Comparison of ENCODE assay signal across 10 mouse cellular contexts in genomic region chr3:34640690-34641600, GRCm38 (mm10). TPM values are rescaled to one million over a fixed set of nuclear protein-coding genes. Genes with fewer than 3 reads are reported as not detected.
DNase-seq lines count a peak whose midpoint lies in the region; ATAC-seq lines count a peak whose summit lies in the region.
"Had no signal": no experiment of that assay in that cellular context is flagged by ENCODE, and none has a peak within 500 bp of the region (broad histone marks: within the 10 kb centered on the region; RNA-seq: fewer than 3 reads in every experiment).

No protein-coding gene starts in this region.

- peaks cover 90% of the 10 kb centered on the region for H3K27me3 ChIP-seq in heart, embryonic 16.5 days (ENCODE audit: control insufficient read depth, insufficient read depth, low read length)
- peaks cover 13% of the 10 kb centered on the region; the same call in 1 of the 2 replicates for H3K27me3 ChIP-seq in hindbrain, embryonic 11.5 days (ENCODE audit: control insufficient read depth, insufficient read depth, low read length)

- WGBS in heart, embryonic 16.5 days, result 5% methylated on average over 33 of the region's 33 CpGs
- 7% methylated on average over 33 of the region's 33 CpGs for WGBS in hindbrain, embryonic 11.5 days

- no peak for ATAC-seq in heart, embryonic 16.5 days (replicated peaks; ENCODE audit: extremely low read depth, insufficient read depth, low FRiP score)
- ATAC-seq in hindbrain, embryonic 11.5 days (ENCODE audit: low FRiP score), result no peak
- ATAC-seq: Patski had no signal

- H3K9me3 ChIP-seq in heart, embryonic 16.5 days (replicated peaks; ENCODE audit: control insufficient read depth, low read length), result no peaks in the 10 kb centered on the region
- H3K9me3 ChIP-seq in hindbrain, embryonic 11.5 days (ENCODE audit: control insufficient read depth, low read length), result no peaks in the 10 kb centered on the region
- H3K9me3 ChIP-seq: heart, embryonic 13.5 days had no signal

- peak overlapping the region; percentile 26; the same call in 1 of the 2 replicates for H3K4me2 ChIP-seq in heart, embryonic 16.5 days (ENCODE audit: low read depth, low read length)
- no peak overlapping the region for H3K4me2 ChIP-seq in hindbrain, embryonic 11.5 days (replicated peaks; ENCODE audit: low read depth, low read length)

- no peak for DNase-seq in heart, adult 18-20 months
- peak; percentile 46 for DNase-seq in urinary bladder, postnatal 14 days (ENCODE audit: low spot score)
- no peak for DNase-seq in urinary bladder, postnatal 4 days (ENCODE audit: low spot score in 2 of 2)
- DNase-seq in hindbrain, embryonic 11.5 days (ENCODE audit: low spot score), result peak; percentile 92
- peak; percentile 87 for DNase-seq in neural tube, embryonic 10.5 days (ENCODE audit: extremely low spot score, low spot score)
- DNase-seq in urinary bladder, adult 18-20 months (ENCODE audit: low spot score in 2 of 2), result no peak
- DNase-seq in kidney, adult 9 months, result no peak

- H3K27ac ChIP-seq in heart, embryonic 16.5 days (ENCODE audit: low read length), result no peak overlapping the region
- H3K27ac ChIP-seq in hindbrain, embryonic 11.5 days (ENCODE audit: low read depth, low read length), result no peak overlapping the region
- H3K27ac ChIP-seq: heart, embryonic 13.5 days had no signal

- 0 out of 2 replicates have a peak overlapping the region, but pooled peaks have one; percentile 3 for H3K4me3 ChIP-seq in heart, embryonic 16.5 days (ENCODE audit: low read length)
- H3K4me3 ChIP-seq in hindbrain, embryonic 11.5 days (ENCODE audit: low read depth, low read length), result no peak overlapping the region

- peaks cover 8% of the 10 kb centered on the region for H3K4me1 ChIP-seq in heart, embryonic 16.5 days (ENCODE audit: control insufficient read depth, insufficient read depth, low read length)
- H3K4me1 ChIP-seq in hindbrain, embryonic 11.5 days (replicated peaks; ENCODE audit: control insufficient read depth, insufficient read depth, low read length), result peaks cover 8% of the 10 kb centered on the region; the same call in 1 of the 2 replicates

- H3K9ac ChIP-seq in heart, embryonic 16.5 days (ENCODE audit: low read length), result no peak overlapping the region
- H3K9ac ChIP-seq in hindbrain, embryonic 11.5 days (ENCODE audit: low read depth, low read length), result no peak overlapping the region
- H3K9ac ChIP-seq: heart, embryonic 13.5 days had no signal

- H3K36me3 ChIP-seq in heart, embryonic 16.5 days (ENCODE audit: control insufficient read depth, insufficient read depth), result no peaks in the 10 kb centered on the region
- H3K36me3 ChIP-seq in hindbrain, embryonic 11.5 days (ENCODE audit: control insufficient read depth, insufficient read depth, low read length), result no peaks in the 10 kb centered on the region
- H3K36me3 ChIP-seq: heart, embryonic 13.5 days had no signal

RNA-seq across cellular contexts. Expression of gene Sox2, which starts 9.3 kb away (rescaled TPM):
- 0.09 and 0.27 TPM in 2 replicates for polyA plus RNA-seq in heart, embryonic 16.5 days (2015; fragmentation: Nextera tagmentation; extraction: Ambion mirVana)
- total RNA-seq in heart, adult 18-20 months (2021), result under 1 TPM in 1 of 2 experiments, not detected in 1; 0.67 TPM
- 25.1 and 36.7 TPM in 2 replicates for polyA plus RNA-seq in hindbrain, embryonic 11.5 days (2014; fragmentation: Nextera tagmentation; extraction: Ambion mirVana)

Comparison
In these comparisons a context has a peak if more than half of its experiments do, and no peak if none do; other contexts are left out.
1. DNase-seq: peak in urinary bladder, postnatal 14 days (single experiment), hindbrain, embryonic 11.5 days (single experiment) and neural tube, embryonic 10.5 days (single experiment); none in heart, adult 18-20 months (0 of 2), urinary bladder, postnatal 4 days (0 of 2), urinary bladder, adult 18-20 months (0 of 2) and kidney, adult 9 months (single experiment).
2. RNA of gene Sox2, which starts 9.3 kb away (polyA plus RNA-seq): 25.1 to 36.7 TPM in hindbrain, embryonic 11.5 days; 0.09 to 0.27 TPM in heart, embryonic 16.5 days; every median in the first group is over 10 times any median in the second.